Mouse (Mus musculus) limb, embryonic 11.5 days (tissue): ENCODE results near the gene Hoxa6. TPM values are rescaled to one million over a fixed set of nuclear protein-coding genes. Genes with fewer than 3 reads are reported as not detected.

ENCODE experiments used
- ATAC-seq: fragments of 200-750 bp; cut with Nextera tagmentation; 2 replicates; pipeline ENCODE4 v1.8.0; 2017; ENCODE audit warnings: low read depth; ENCODE audit not compliant: insufficient number of reproducible peaks, low FRiP score, low TSS enrichment
- DNase-seq: peaks from one replicate; pipeline ENCODE4 v3.0.0-alpha.2; 2015; ENCODE audit warnings: low spot score
- H3K27ac ChIP-seq: fragments of 300-500 bp; sonication (generic); replicated peaks from 2 replicates; pipeline ENCODE4 v1.5.1; 2014; ENCODE audit warnings: low read depth, mild to moderate bottlenecking, low read length
- H3K27me3 ChIP-seq: fragments of 300-500 bp; sonication (generic); 2 replicates; pipeline ENCODE4 v1.6.1; 2014; ENCODE audit warnings: mild to moderate bottlenecking, low read length, mixed read lengths; ENCODE audit not compliant: control insufficient read depth, insufficient read depth
- H3K36me3 ChIP-seq: fragments of 300-500 bp; sonication (generic); 2 replicates; pipeline ENCODE4 v1.6.1; 2014; ENCODE audit warnings: mild to moderate bottlenecking, low read length, moderate library complexity, mixed read lengths; ENCODE audit not compliant: control insufficient read depth, insufficient read depth
- H3K4me1 ChIP-seq: fragments of 300-500 bp; sonication (generic); 2 replicates; pipeline ENCODE4 v1.6.1; 2014; ENCODE audit warnings: low read length, mixed read lengths; ENCODE audit not compliant: control insufficient read depth, insufficient read depth
- H3K4me2 ChIP-seq: fragments of 300-500 bp; sonication (generic); 2 replicates; pipeline ENCODE4 v1.6.1; 2014; ENCODE audit warnings: low read depth, mild to moderate bottlenecking, moderate library complexity; ENCODE audit not compliant: severe bottlenecking
- H3K4me3 ChIP-seq: fragments of 300-500 bp; sonication (generic); 2 replicates; pipeline ENCODE4 v1.5.1; 2014; ENCODE audit warnings: low read depth, low read length
- H3K9ac ChIP-seq: fragments of 300-500 bp; sonication (generic); 2 replicates; pipeline ENCODE4 v1.6.1; 2014; ENCODE audit warnings: mild to moderate bottlenecking, low read length
- H3K9me3 ChIP-seq: fragments of 300-500 bp; sonication (generic); 2 replicates; pipeline ENCODE4 v1.6.1; 2016; ENCODE audit warnings: low read length; ENCODE audit not compliant: control insufficient read depth
- WGBS: fragments of 180-500 bp; shearing (Covaris S2); extraction: QIAGEN DNeasy Blood & Tissue Kit; methylation state at CpG from one replicate; pipeline ENCODE4 v1.1.7; 2014; 5-methylcytosine and 5-hydroxymethylcytosine counted together
- polyA plus RNA-seq: library from polyadenylated mRNA; unstranded; fragments of >200 nt; fragmentation: Nextera tagmentation; extraction: Ambion mirVana; gene quantifications from 2 replicates; pipeline ENCODE4 v1.2.1, GENCODE M21; 2014

The Hoxa6 gene
- polyA plus RNA-seq, 1 experiment from 2014 or later, result 4.6 TPM

DNA sequence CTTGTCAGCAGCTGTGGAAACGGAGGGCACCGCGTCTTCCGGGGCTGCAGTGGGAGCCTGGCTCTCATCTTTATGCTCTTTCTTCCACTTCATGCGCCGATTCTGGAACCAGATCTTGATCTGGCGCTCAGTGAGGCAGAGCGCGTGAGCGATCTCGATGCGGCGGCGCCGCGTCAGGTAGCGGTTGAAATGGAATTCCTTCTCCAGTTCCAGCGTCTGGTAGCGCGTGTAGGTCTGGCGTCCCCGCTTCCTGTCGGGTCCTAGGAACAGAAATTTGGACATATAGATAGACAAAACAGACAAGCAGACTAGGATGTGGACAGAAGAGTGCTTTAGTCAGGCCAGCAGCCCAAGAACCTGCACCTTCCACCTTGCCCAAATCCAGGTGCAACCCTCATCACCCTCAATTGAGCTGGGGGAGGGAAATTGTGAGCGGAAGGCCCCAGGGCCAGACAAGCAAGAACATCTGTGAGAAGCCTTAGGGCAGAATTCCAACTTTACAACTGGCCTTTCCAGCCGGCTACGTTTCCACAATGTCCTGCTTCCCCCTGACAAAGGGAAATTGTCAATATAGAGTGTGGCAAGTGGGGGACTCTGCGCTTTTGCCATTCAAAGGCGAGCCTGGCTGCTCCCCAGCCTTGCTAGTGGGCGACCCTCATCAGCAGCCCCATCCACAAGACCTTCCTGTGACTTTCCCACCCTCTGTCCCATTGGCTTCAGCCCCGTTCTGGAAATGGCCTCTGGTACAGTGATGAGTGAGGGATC, 7.4 kb upstream of the Hoxa6 start:
- ATAC-seq (no peak), DNase-seq (peak; percentile 75)
- no peaks in the 10 kb centered on the region for H3K36me3 ChIP-seq
- peak overlapping the region; percentile 86 for H3K9ac ChIP-seq
- no peaks in the 10 kb centered on the region for H3K27me3 ChIP-seq
- H3K4me2 ChIP-seq, result peak overlapping the region; percentile 89
- H3K9me3 ChIP-seq, result no peaks in the 10 kb centered on the region
- H3K4me3 ChIP-seq, result peak overlapping the region; percentile 87
- H3K27ac ChIP-seq, result peak overlapping the region; percentile 98
- H3K4me1 ChIP-seq, result peaks cover 54% of the 10 kb centered on the region
- WGBS, result under 1% methylated on average over 30 of the region's 30 CpGs

DNA sequence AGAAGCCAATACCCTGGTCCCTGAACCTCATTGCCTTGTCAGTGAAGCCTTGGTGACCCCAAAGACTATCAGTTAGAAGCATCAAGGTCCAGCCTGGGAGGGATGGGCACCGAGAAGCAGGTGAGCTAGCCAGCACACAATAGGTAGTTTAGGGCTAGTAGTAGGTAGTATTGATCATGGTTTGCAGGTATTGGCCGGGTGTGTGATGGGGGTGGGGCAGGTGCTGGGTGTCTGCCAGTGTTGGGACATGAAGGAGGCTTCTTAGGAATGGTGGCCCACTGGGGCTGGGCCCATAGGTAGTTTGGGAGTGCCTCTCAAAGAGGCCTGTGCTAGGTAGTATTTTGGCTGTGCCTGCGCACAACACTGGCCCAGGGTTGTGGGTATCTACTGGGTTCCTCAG, 6.5 kb upstream of the Hoxa6 start:
- Histone ChIP-seq H3K4me1 (peaks cover 53% of the 10 kb centered on the region), H3K4me2 (peak overlapping the region; percentile 89; the same call in 1 of the 2 replicates), H3K9me3 (no peaks in the 10 kb centered on the region), H3K9ac (no peak overlapping the region), H3K4me3 (no peak overlapping the region), H3K36me3 (no peaks in the 10 kb centered on the region), H3K27ac (no peak overlapping the region), H3K27me3 (no peaks in the 10 kb centered on the region)
- no peak for DNase-seq
- no peak for ATAC-seq
- 20% methylated on average over 3 of the region's 3 CpGs for WGBS

- Histone ChIP-seq H3K9me3 (no peaks in the 10 kb centered on the region), H3K4me3 (0 out of 2 replicates have a peak overlapping the region, but pooled peaks have one; percentile 5), H3K4me1 (peaks cover 54% of the 10 kb centered on the region), H3K27ac (no peak overlapping the region), H3K27me3 (no peaks in the 10 kb centered on the region), H3K9ac (0 out of 2 replicates have a peak overlapping the region, but pooled peaks have one; percentile 37), H3K4me2 (peak overlapping the region; percentile 95), H3K36me3 (no peaks in the 10 kb centered on the region)
- ATAC-seq (no peak), DNase-seq (no peak)
- 14% methylated on average over 5 of the region's 5 CpGs for WGBS
Measured at GRCm38 (mm10) chr6:52214271-52214670, 5.7 kb upstream of the Hoxa6 start.

- Histone ChIP-seq H3K36me3 (no peaks in the 10 kb centered on the region), H3K4me2 (peak within 1 kb of the TSS; percentile 95), H3K27me3 (no peaks in the 10 kb centered on the region), H3K4me1 (peaks cover 53% of the 10 kb centered on the region), H3K9ac (peak within 1 kb of the TSS; percentile 93), H3K4me3 (peak within 1 kb of the TSS; percentile 70), H3K9me3 (no peaks in the 10 kb centered on the region), H3K27ac (peak within 1 kb of the TSS; percentile 93)
- ATAC-seq (peak; percentile 69), DNase-seq (peak; percentile 86)
- 1% methylated on average over 38 of the region's 38 CpGs for WGBS
Measured at GRCm38 (mm10) chr6:52213119-52213986, 4.8 kb upstream of the Hoxa6 start, which contains the start of the genes Hoxa3 and Gm28308. Gene Hoxa3 (minus strand): TSS chr6:52213336. Gene Gm28308 (minus strand): TSS chr6:52213339.

DNA sequence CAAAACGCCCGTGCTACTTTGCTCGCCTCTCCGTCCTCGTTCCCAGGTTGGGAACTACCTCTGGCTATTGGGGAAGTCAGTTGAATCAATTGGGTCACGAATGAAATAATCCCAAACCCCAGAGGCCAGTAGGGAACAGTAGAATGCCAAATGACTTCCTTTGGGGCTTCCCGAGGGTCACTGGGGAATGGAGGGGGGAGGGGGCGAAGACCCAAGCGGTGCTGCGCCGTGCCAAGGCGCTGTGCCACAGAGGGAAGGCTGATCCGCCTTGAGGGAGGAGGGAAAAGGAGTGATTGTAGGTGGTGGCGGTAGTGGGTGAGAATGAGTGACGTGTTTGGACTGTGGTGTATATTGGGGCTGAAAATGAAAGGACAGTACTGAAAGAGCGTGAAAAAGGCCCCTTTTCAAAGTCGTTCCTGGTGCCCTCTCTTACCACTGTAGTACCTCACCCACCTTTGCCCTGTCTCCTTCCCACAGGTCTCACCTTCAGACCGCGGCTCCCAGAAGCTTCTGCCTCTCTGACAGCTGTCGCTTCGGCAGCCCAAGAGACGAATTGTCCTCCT, 4.1 kb upstream of the Hoxa6 start:
- Histone ChIP-seq H3K27ac (peak overlapping the region; percentile 93), H3K4me1 (peaks cover 51% of the 10 kb centered on the region), H3K36me3 (no peaks in the 10 kb centered on the region), H3K4me3 (peak overlapping the region; percentile 70), H3K4me2 (peak overlapping the region; percentile 95), H3K9ac (peak overlapping the region; percentile 93), H3K9me3 (no peaks in the 10 kb centered on the region), H3K27me3 (no peaks in the 10 kb centered on the region)
- ATAC-seq (no peak), DNase-seq (peak; percentile 66)
- WGBS, result under 1% methylated on average over 22 of the region's 22 CpGs

DNA sequence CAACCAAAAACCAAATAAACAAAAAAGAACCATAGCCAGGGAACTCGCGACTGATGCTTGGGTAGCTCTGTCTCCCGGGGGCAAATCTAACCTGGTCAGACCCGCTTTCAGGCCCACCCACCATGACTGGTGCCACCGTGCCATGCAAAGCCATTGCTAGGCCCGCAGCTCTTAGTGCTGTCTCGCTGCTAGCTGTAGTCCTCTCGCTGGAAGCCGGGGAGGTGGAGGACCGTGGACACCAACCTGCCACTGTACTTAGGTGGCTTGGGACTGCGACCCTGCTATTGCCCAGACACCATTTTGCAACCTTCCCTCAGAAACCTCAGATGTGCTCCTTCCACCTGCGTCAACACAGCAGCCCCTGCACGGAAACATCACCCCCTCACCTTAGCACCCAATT, 3.4 kb upstream of the Hoxa6 start:
- DNase-seq (no peak), ATAC-seq (no peak)
- Histone ChIP-seq H3K4me2 (peak overlapping the region; percentile 95), H3K9me3 (no peaks in the 10 kb centered on the region), H3K4me1 (peaks cover 57% of the 10 kb centered on the region), H3K9ac (peak overlapping the region; percentile 93), H3K4me3 (peak overlapping the region; percentile 70), H3K36me3 (no peaks in the 10 kb centered on the region), H3K27me3 (no peaks in the 10 kb centered on the region), H3K27ac (peak overlapping the region; percentile 93)
- WGBS, result 1% methylated on average over 13 of the region's 13 CpGs

GRCm38 (mm10) chr6:52211170-52211935, 2.8 kb upstream of the Hoxa6 start:
- WGBS, result under 1% methylated on average over 37 of the region's 37 CpGs
- H3K27ac ChIP-seq, result peak overlapping the region; percentile 93
- peak overlapping the region; percentile 70 for H3K4me3 ChIP-seq
- H3K27me3 ChIP-seq, result no peaks in the 10 kb centered on the region
- no peaks in the 10 kb centered on the region for H3K9me3 ChIP-seq
- peaks cover 63% of the 10 kb centered on the region for H3K4me1 ChIP-seq
- H3K4me2 ChIP-seq, result peak overlapping the region; percentile 95
- H3K36me3 ChIP-seq, result no peaks in the 10 kb centered on the region
- DNase-seq (peak; percentile 92), ATAC-seq (peak; percentile 27; the same call in 1 of the 2 replicates)
- peak overlapping the region; percentile 93 for H3K9ac ChIP-seq
